Mouse (Mus musculus) limb, embryonic 13.5 days (tissue): ENCODE measurements at regions not wholly inside any gene's neighbourhood (a gene's known extent, or its start where the extent isn't known, plus 50 kb on each side); places are given as distances from the start of the nearest gene placed in this dataset.
A peak's percentile ranks its signal among the peaks of the same experiment; 100 is the strongest.

Experiments
- ATAC-seq: fragments of 200-750 bp; cut with Nextera tagmentation; 2 replicates; pipeline ENCODE4 v1.8.0; 2017; ENCODE audit warnings: low read depth, moderate number of reproducible peaks, moderate TSS enrichment; ENCODE audit not compliant: low FRiP score
- H3K27ac ChIP-seq: fragments of 300-500 bp; sonication (generic); 2 replicates; pipeline ENCODE4 v1.5.1; 2015; ENCODE audit warnings: inconsistent platforms, mild to moderate bottlenecking, moderate library complexity
- H3K27me3 ChIP-seq: fragments of 300-500 bp; sonication (generic); 2 replicates; pipeline ENCODE4 v1.6.1; 2015; ENCODE audit warnings: mild to moderate bottlenecking, inconsistent platforms
- H3K36me3 ChIP-seq: fragments of 300-500 bp; sonication (generic); 2 replicates; pipeline ENCODE4 v1.6.1; 2015; ENCODE audit warnings: inconsistent platforms, mild to moderate bottlenecking, moderate library complexity
- H3K4me1 ChIP-seq: fragments of 300-500 bp; sonication (generic); 2 replicates; pipeline ENCODE4 v1.6.1; 2015; ENCODE audit warnings: inconsistent platforms
- H3K4me2 ChIP-seq: fragments of 300-500 bp; sonication (generic); replicated peaks from 2 replicates; pipeline ENCODE4 v1.6.1; 2015; ENCODE audit warnings: inconsistent platforms, mild to moderate bottlenecking, moderate library complexity
- H3K4me3 ChIP-seq: fragments of 300-500 bp; sonication (generic); 2 replicates; pipeline ENCODE4 v1.5.1; 2015; ENCODE audit warnings: moderate library complexity, mild to moderate bottlenecking, inconsistent platforms
- H3K9ac ChIP-seq: fragments of 300-500 bp; sonication (generic); 2 replicates; pipeline ENCODE4 v1.6.1; 2015; ENCODE audit warnings: mild to moderate bottlenecking, inconsistent platforms
- H3K9me3 ChIP-seq: fragments of 300-500 bp; sonication (generic); 2 replicates; pipeline ENCODE4 v1.6.1; 2016; ENCODE audit warnings: inconsistent platforms
- WGBS: fragments of 180-500 bp; shearing (Covaris S2); methylation state at CpG from one replicate; pipeline ENCODE4 v1.1.7; 2015; 5-methylcytosine and 5-hydroxymethylcytosine counted together

- H3K4me2 ChIP-seq, result no peak overlapping the region
- H3K27ac ChIP-seq, result no peak overlapping the region
These were observed 74.2 kb upstream of the Sstr4 start for GRCm38 (mm10) chr2:148320896-148321295.

GRCm38 (mm10) chr2:148325362-148325761 lies 69.8 kb upstream of the Sstr4 start:
- WGBS, result 61% methylated on average over 3 of the region's 3 CpGs

More at GRCm38 (mm10) chr2:148320896-148321295, 74.2 kb upstream of the Sstr4 start:
- H3K4me3 ChIP-seq, result no peak overlapping the region
- H3K27me3 ChIP-seq, result peaks cover 5% of the 10 kb centered on the region; the same call in 1 of the 2 replicates
- no peaks in the 10 kb centered on the region for H3K9me3 ChIP-seq
- 65% methylated on average over 1 of the region's 1 CpGs for WGBS
- no peak for ATAC-seq
- H3K36me3 ChIP-seq, result no peaks in the 10 kb centered on the region
- H3K4me1 ChIP-seq, result peaks cover 2% of the 10 kb centered on the region
- no peak overlapping the region for H3K9ac ChIP-seq

GRCm38 (mm10) chr2:148325854-148326387 lies 69.2 kb upstream of the Sstr4 start:
- H3K27me3 ChIP-seq, result peaks cover 5% of the 10 kb centered on the region; the same call in 1 of the 2 replicates
- ATAC-seq, result 0 out of 2 replicates have a peak, but pooled peaks have one; percentile 15
- no peak overlapping the region for H3K27ac ChIP-seq
- H3K4me3 ChIP-seq, result no peak overlapping the region
- WGBS, result 25% methylated on average over 4 of the region's 4 CpGs
- H3K36me3 ChIP-seq, result no peaks in the 10 kb centered on the region
- H3K9me3 ChIP-seq, result no peaks in the 10 kb centered on the region
- H3K4me2 ChIP-seq, result no peak overlapping the region
- H3K4me1 ChIP-seq, result peaks cover 13% of the 10 kb centered on the region
- H3K9ac ChIP-seq, result no peak overlapping the region

More at GRCm38 (mm10) chr2:148325362-148325761, 69.8 kb upstream of the Sstr4 start:
- Histone ChIP-seq H3K4me2 (no peak overlapping the region), H3K27me3 (peaks cover 5% of the 10 kb centered on the region; the same call in 1 of the 2 replicates), H3K9me3 (no peaks in the 10 kb centered on the region), H3K4me3 (no peak overlapping the region), H3K36me3 (no peaks in the 10 kb centered on the region), H3K27ac (no peak overlapping the region), H3K9ac (no peak overlapping the region), H3K4me1 (peaks cover 13% of the 10 kb centered on the region)
- ATAC-seq, result no peak

GRCm38 (mm10) chr2:148326414-148326813 lies 68.7 kb upstream of the Sstr4 start:
- peaks cover 13% of the 10 kb centered on the region for H3K4me1 ChIP-seq
- peaks cover 5% of the 10 kb centered on the region; the same call in 1 of the 2 replicates for H3K27me3 ChIP-seq
- ATAC-seq, result peak; percentile 71; the same call in 1 of the 2 replicates
- H3K9ac ChIP-seq, result no peak overlapping the region
- no peaks in the 10 kb centered on the region for H3K36me3 ChIP-seq
- 8% methylated on average over 2 of the region's 2 CpGs for WGBS
- H3K9me3 ChIP-seq, result no peaks in the 10 kb centered on the region
- H3K4me2 ChIP-seq, result peak overlapping the region; percentile 21; the same call in 1 of the 2 replicates
- H3K27ac ChIP-seq, result no peak overlapping the region
- no peak overlapping the region for H3K4me3 ChIP-seq

- ATAC-seq, result no peak
- WGBS, result 63% methylated on average over 1 of the region's 1 CpGs
- Histone ChIP-seq H3K4me1 (peaks cover 13% of the 10 kb centered on the region), H3K27me3 (peaks cover 5% of the 10 kb centered on the region; the same call in 1 of the 2 replicates), H3K9ac (no peak overlapping the region), H3K27ac (no peak overlapping the region), H3K4me3 (no peak overlapping the region), H3K9me3 (no peaks in the 10 kb centered on the region), H3K4me2 (no peak overlapping the region), H3K36me3 (no peaks in the 10 kb centered on the region)
These were observed 67.6 kb upstream of the Sstr4 start for GRCm38 (mm10) chr2:148327552-148327951.

- no peak overlapping the region for H3K4me2 ChIP-seq
- no peaks in the 10 kb centered on the region for H3K9me3 ChIP-seq
- ATAC-seq, result no peak
- H3K9ac ChIP-seq, result no peak overlapping the region
- peaks cover 13% of the 10 kb centered on the region for H3K4me1 ChIP-seq
- WGBS, result 84% methylated on average over 2 of the region's 2 CpGs
- H3K4me3 ChIP-seq, result no peak overlapping the region
- H3K27ac ChIP-seq, result no peak overlapping the region
- no peaks in the 10 kb centered on the region for H3K36me3 ChIP-seq
- H3K27me3 ChIP-seq, result no peaks in the 10 kb centered on the region
These were observed 64.8 kb upstream of the Sstr4 start for GRCm38 (mm10) chr2:148330368-148330767.

- H3K4me1 ChIP-seq, result no peaks in the 10 kb centered on the region
- H3K4me2 ChIP-seq, result no peak overlapping the region
- no peaks in the 10 kb centered on the region for H3K9me3 ChIP-seq
- no peaks in the 10 kb centered on the region for H3K27me3 ChIP-seq
- H3K36me3 ChIP-seq, result no peaks in the 10 kb centered on the region
- no peak overlapping the region for H3K27ac ChIP-seq
- H3K4me3 ChIP-seq, result no peak overlapping the region
- no peak for ATAC-seq
- 87% methylated on average over 1 of the region's 1 CpGs for WGBS
- no peak overlapping the region for H3K9ac ChIP-seq
These were observed 60.6 kb upstream of the Sstr4 start for GRCm38 (mm10) chr2:148334555-148334954.

GRCm38 (mm10) chr2:148336626-148337025 lies 58.5 kb upstream of the Sstr4 start:
- Histone ChIP-seq H3K4me1 (no peaks in the 10 kb centered on the region), H3K4me2 (no peak overlapping the region), H3K27ac (no peak overlapping the region), H3K36me3 (no peaks in the 10 kb centered on the region), H3K27me3 (no peaks in the 10 kb centered on the region), H3K4me3 (no peak overlapping the region), H3K9ac (no peak overlapping the region), H3K9me3 (no peaks in the 10 kb centered on the region)
- no peak for ATAC-seq
- WGBS, result 92% methylated on average over 2 of the region's 2 CpGs

GRCm38 (mm10) chr2:148338308-148338768 lies 56.8 kb upstream of the Sstr4 start:
- no peak overlapping the region for H3K27ac ChIP-seq

GRCm38 (mm10) chr2:148338894-148339293 lies 56.2 kb upstream of the Sstr4 start:
- Histone ChIP-seq H3K4me1 (no peaks in the 10 kb centered on the region), H3K36me3 (no peaks in the 10 kb centered on the region), H3K9me3 (no peaks in the 10 kb centered on the region), H3K4me2 (no peak overlapping the region), H3K9ac (no peak overlapping the region), H3K4me3 (no peak overlapping the region), H3K27ac (no peak overlapping the region), H3K27me3 (0 out of 2 replicates have a peak, but pooled peaks cover 3% of the 10 kb centered on the region)
- no peak for ATAC-seq

More at GRCm38 (mm10) chr2:148338308-148338768, 56.8 kb upstream of the Sstr4 start:
- Histone ChIP-seq H3K4me3 (no peak overlapping the region), H3K4me2 (no peak overlapping the region), H3K4me1 (no peaks in the 10 kb centered on the region), H3K9ac (no peak overlapping the region), H3K9me3 (no peaks in the 10 kb centered on the region), H3K36me3 (no peaks in the 10 kb centered on the region), H3K27me3 (0 out of 2 replicates have a peak, but pooled peaks cover 3% of the 10 kb centered on the region)
- ATAC-seq, result no peak
- WGBS, result 58% methylated on average over 6 of the region's 6 CpGs

GRCm38 (mm10) chr2:148344193-148344592 lies 51.0 kb upstream of the Sstr4 start:
- Histone ChIP-seq H3K9me3 (no peaks in the 10 kb centered on the region), H3K4me1 (peaks cover 15% of the 10 kb centered on the region), H3K27ac (no peak overlapping the region), H3K4me3 (no peak overlapping the region), H3K27me3 (0 out of 2 replicates have a peak, but pooled peaks cover 3% of the 10 kb centered on the region), H3K9ac (no peak overlapping the region), H3K36me3 (no peaks in the 10 kb centered on the region), H3K4me2 (no peak overlapping the region)
- 80% methylated on average over 2 of the region's 2 CpGs for WGBS
- ATAC-seq, result no peak
